Mouse (Mus musculus) MEL (cell line): Measurements from ENCODE around the gene Cdh4.

ENCODE experiments used
- E2F4 ChIP-seq: IDR thresholded peaks from 2 replicates; pipeline ENCODE4 v1.6.1; 2011; ENCODE audit warnings: low read depth, low read length, improper control_type of control experiment, borderline replicate concordance
- MAX ChIP-seq: IDR thresholded peaks from 2 replicates; pipeline ENCODE4 v1.6.1; 2011; ENCODE audit warnings: low read length, improper control_type of control experiment
- ZNF384 ChIP-seq: IDR thresholded peaks from 2 replicates; pipeline ENCODE4 v1.6.1; 2012; ENCODE audit warnings: low read depth, mild to moderate bottlenecking, inconsistent platforms, low read length, improper control_type of control experiment

DNA sequence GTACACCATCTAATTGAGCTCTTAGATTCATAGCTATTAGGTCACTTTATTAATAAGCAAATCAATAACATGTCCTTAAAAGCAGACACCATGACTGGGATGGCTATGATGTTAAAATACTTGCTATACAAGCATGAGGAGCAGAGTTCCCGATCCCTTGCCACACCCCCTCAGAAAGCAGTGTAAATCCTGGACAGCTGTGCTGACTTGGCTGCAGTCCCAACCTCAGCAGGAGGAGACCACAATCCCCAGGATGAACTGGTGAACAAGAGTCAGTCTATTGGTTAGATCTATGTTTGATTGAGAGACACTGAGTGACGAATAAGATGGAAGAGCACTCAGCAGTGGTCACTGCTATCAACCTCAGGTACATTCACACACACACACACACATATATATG, 29.3 kb upstream of the Cdh4 start:
- TF ChIP-seq E2F4 = no peak
- no peak for TF ChIP-seq MAX
- no peak for TF ChIP-seq ZNF384
